Mouse (Mus musculus) right cerebral cortex, postnatal 25 days (tissue): Measurements from ENCODE around the gene Riox2.

Experiments
- DNase-seq: peaks from one replicate; pipeline ENCODE4 v3.0.0; 2022

Gene Riox2

GRCm38 (mm10) chr16:59521752-59522423 is 50.3 kb downstream of the Riox2 start:
- DNase-seq, result no peak

- DNase-seq, result no peak
Observed at GRCm38 (mm10) chr16:59526939-59527338, 55.4 kb downstream of the Riox2 start.

GRCm38 (mm10) chr16:59529570-59529969 is 58.0 kb downstream of the Riox2 start:
- DNase-seq, result no peak

- no peak for DNase-seq
Observed at GRCm38 (mm10) chr16:59531243-59531642, 59.7 kb downstream of the Riox2 start.

GRCm38 (mm10) chr16:59532561-59532960 is 61.0 kb downstream of the Riox2 start:
- no peak for DNase-seq

- no peak for DNase-seq
Observed at GRCm38 (mm10) chr16:59534349-59534748, 62.8 kb downstream of the Riox2 start.

- DNase-seq, result no peak
Observed at GRCm38 (mm10) chr16:59535673-59536072, 64.1 kb downstream of the Riox2 start.

GRCm38 (mm10) chr16:59540944-59541343 is 69.4 kb downstream of the Riox2 start:
- no peak for DNase-seq

GRCm38 (mm10) chr16:59541382-59541781 is 69.8 kb downstream of the Riox2 start:
- no peak for DNase-seq
